Mouse (Mus musculus) right cerebral cortex, adult 2 months (tissue): ENCODE results near the gene Fam49a.

Source experiments
- DNase-seq, 2 experiments: peaks; one replicate each; pipeline ENCODE4 v3.0.0; 2021 to 2022; ENCODE audit warnings: low spot score in 2 of 2

The Fam49a gene

GRCm38 (mm10) chr12:12359923-12360322 is 98.0 kb downstream of the Fam49a start:
- DNase-seq, result no peak

- DNase-seq, result no peak
These were observed 100.4 kb downstream of the Fam49a start for GRCm38 (mm10) chr12:12362371-12362770.

- DNase-seq, result no peak
These were observed 102.3 kb downstream of the Fam49a start for GRCm38 (mm10) chr12:12364201-12364600.

GRCm38 (mm10) chr12:12367423-12367822 is 105.5 kb downstream of the Fam49a start:
- peak; percentile 41 to 67 for DNase-seq

GRCm38 (mm10) chr12:12373111-12373862 is 111.3 kb downstream of the Fam49a start:
- DNase-seq, result no peak

- no peak for DNase-seq
These were observed 117.1 kb downstream of the Fam49a start for GRCm38 (mm10) chr12:12379056-12379455.

- DNase-seq, result no peak
These were observed 127.3 kb downstream of the Fam49a start for GRCm38 (mm10) chr12:12389271-12389670.

GRCm38 (mm10) chr12:12396224-12396623 is 134.3 kb downstream of the Fam49a start:
- DNase-seq, result peak; percentile 80 to 81

GRCm38 (mm10) chr12:12401051-12401465 is 139.1 kb downstream of the Fam49a start:
- DNase-seq, result peak; percentile 53 to 61

GRCm38 (mm10) chr12:12401504-12401903 is 139.6 kb downstream of the Fam49a start:
- no peak for DNase-seq

GRCm38 (mm10) chr12:12405491-12406110 is 143.7 kb downstream of the Fam49a start:
- DNase-seq, result no peak

GRCm38 (mm10) chr12:12409044-12409443 is 147.1 kb downstream of the Fam49a start:
- no peak for DNase-seq

- DNase-seq, result peak; percentile 82 to 83
These were observed 150.7 kb downstream of the Fam49a start for GRCm38 (mm10) chr12:12412674-12413073.

- DNase-seq, result no peak
These were observed 158.5 kb downstream of the Fam49a start for GRCm38 (mm10) chr12:12420423-12420822.

- peak; percentile 86 to 87 for DNase-seq
These were observed 159.1 kb downstream of the Fam49a start for GRCm38 (mm10) chr12:12420841-12421579.

- DNase-seq, result no peak
These were observed 159.6 kb downstream of the Fam49a start for GRCm38 (mm10) chr12:12421580-12421878.

GRCm38 (mm10) chr12:12425188-12425587 is 163.2 kb downstream of the Fam49a start:
- no peak for DNase-seq

- no peak for DNase-seq
These were observed 165.3 kb downstream of the Fam49a start for GRCm38 (mm10) chr12:12427285-12427684.

- DNase-seq, result no peak
These were observed 166.9 kb downstream of the Fam49a start for GRCm38 (mm10) chr12:12428886-12429285.
